Mouse (Mus musculus): ENCODE data around the gene Podnl1. TPM values are rescaled to one million over a fixed set of nuclear protein-coding genes. Genes with fewer than 3 reads are reported as not detected.

Podnl1 gene
- polyA plus RNA-seq, 1 experiment from 2014 or later, result 0.21 TPM

- Histone ChIP-seq H3K27me3 (ENCODE audit: control insufficient read depth, insufficient read depth, low read length) (no peaks in the 10 kb centered on the region), H3K9ac (ENCODE audit: low read length) (no peak overlapping the region), H3K4me2 (ENCODE audit: low read depth, low read length, severe bottlenecking) (no peak overlapping the region), H3K4me3 (ENCODE audit: low read depth, low read length) (no peak overlapping the region), H3K36me3 (ENCODE audit: control insufficient read depth, insufficient read depth, low read length) (peaks cover 9% of the 10 kb centered on the region), H3K27ac (ENCODE audit: low read depth, low read length) (no peak overlapping the region), H3K4me1 (replicated peaks; ENCODE audit: control insufficient read depth, insufficient read depth, low read length) (no peaks in the 10 kb centered on the region), H3K9me3 (ENCODE audit: control insufficient read depth, low read length) (no peaks in the 10 kb centered on the region)
- 86% methylated on average over 8 of the region's 8 CpGs for WGBS
- no peak for ATAC-seq (replicated peaks; ENCODE audit: low FRiP score)
- peak; percentile 47 for DNase-seq (ENCODE audit: low spot score)
Measured at GRCm38 (mm10) chr8:84132225-84132624, 6.4 kb downstream of the Podnl1 start.

- H3K36me3 ChIP-seq (ENCODE audit: control insufficient read depth, insufficient read depth, low read length), result peaks cover 19% of the 10 kb centered on the region
- WGBS, result 94% methylated on average over 3 of the region's 3 CpGs
- no peaks in the 10 kb centered on the region for H3K9me3 ChIP-seq (ENCODE audit: control insufficient read depth, low read length)
- no peak overlapping the region for H3K4me2 ChIP-seq (ENCODE audit: low read depth, low read length, severe bottlenecking)
- no peak overlapping the region for H3K27ac ChIP-seq (ENCODE audit: low read depth, low read length)
- H3K9ac ChIP-seq (ENCODE audit: low read length), result no peak overlapping the region
- H3K27me3 ChIP-seq (ENCODE audit: control insufficient read depth, insufficient read depth, low read length), result no peaks in the 10 kb centered on the region
- DNase-seq (ENCODE audit: low spot score) (peak; percentile 34), ATAC-seq (replicated peaks; ENCODE audit: low FRiP score) (no peak)
- H3K4me3 ChIP-seq (ENCODE audit: low read depth, low read length), result no peak overlapping the region
- no peaks in the 10 kb centered on the region for H3K4me1 ChIP-seq (replicated peaks; ENCODE audit: control insufficient read depth, insufficient read depth, low read length)
Measured at GRCm38 (mm10) chr8:84137848-84138247, 12.1 kb downstream of the Podnl1 start.

- Histone ChIP-seq H3K4me2 (ENCODE audit: low read depth, low read length, severe bottlenecking) (no peak overlapping the region), H3K36me3 (ENCODE audit: control insufficient read depth, insufficient read depth, low read length) (peaks cover 24% of the 10 kb centered on the region), H3K9ac (ENCODE audit: low read length) (no peak overlapping the region), H3K4me3 (ENCODE audit: low read depth, low read length) (no peak overlapping the region), H3K4me1 (replicated peaks; ENCODE audit: control insufficient read depth, insufficient read depth, low read length) (no peaks in the 10 kb centered on the region), H3K27me3 (ENCODE audit: control insufficient read depth, insufficient read depth, low read length) (no peaks in the 10 kb centered on the region), H3K27ac (ENCODE audit: low read depth, low read length) (no peak overlapping the region), H3K9me3 (ENCODE audit: control insufficient read depth, low read length) (no peaks in the 10 kb centered on the region)
- DNase-seq (ENCODE audit: low spot score) (peak; percentile 36), ATAC-seq (replicated peaks; ENCODE audit: low FRiP score) (no peak)
- WGBS, result 88% methylated on average over 4 of the region's 4 CpGs
Measured at GRCm38 (mm10) chr8:84140838-84141237, 15.0 kb downstream of the Podnl1 start.

GRCm38 (mm10) chr8:84144636-84145245 is 19.0 kb downstream of the Podnl1 start:
- Histone ChIP-seq H3K9ac (ENCODE audit: low read length) (no peak overlapping the region), H3K4me2 (ENCODE audit: low read depth, low read length, severe bottlenecking) (no peak overlapping the region), H3K36me3 (ENCODE audit: control insufficient read depth, insufficient read depth, low read length) (peaks cover 14% of the 10 kb centered on the region), H3K27me3 (ENCODE audit: control insufficient read depth, insufficient read depth, low read length) (no peaks in the 10 kb centered on the region), H3K4me1 (replicated peaks; ENCODE audit: control insufficient read depth, insufficient read depth, low read length) (peaks cover 9% of the 10 kb centered on the region; the same call in 1 of the 2 replicates), H3K4me3 (ENCODE audit: low read depth, low read length) (no peak overlapping the region), H3K9me3 (ENCODE audit: control insufficient read depth, low read length) (no peaks in the 10 kb centered on the region), H3K27ac (ENCODE audit: low read depth, low read length) (no peak overlapping the region)
- ATAC-seq (replicated peaks; ENCODE audit: low FRiP score) (no peak), DNase-seq (ENCODE audit: low spot score) (no peak)
- WGBS, result 96% methylated on average over 8 of the region's 8 CpGs

- 9% methylated on average over 14 of the region's 14 CpGs for WGBS
- no peaks in the 10 kb centered on the region for H3K9me3 ChIP-seq (ENCODE audit: control insufficient read depth, low read length)
- H3K9ac ChIP-seq (ENCODE audit: low read length), result peak overlapping the region; percentile 81
- H3K4me3 ChIP-seq (ENCODE audit: low read depth, low read length), result peak overlapping the region; percentile 67
- no peak for DNase-seq (ENCODE audit: low spot score)
- H3K36me3 ChIP-seq (ENCODE audit: control insufficient read depth, insufficient read depth, low read length), result peaks cover 8% of the 10 kb centered on the region
- no peaks in the 10 kb centered on the region for H3K27me3 ChIP-seq (ENCODE audit: control insufficient read depth, insufficient read depth, low read length)
- ATAC-seq (replicated peaks; ENCODE audit: low FRiP score), result peak; percentile 81
- peaks cover 9% of the 10 kb centered on the region; the same call in 1 of the 2 replicates for H3K4me1 ChIP-seq (replicated peaks; ENCODE audit: control insufficient read depth, insufficient read depth, low read length)
- H3K27ac ChIP-seq (ENCODE audit: low read depth, low read length), result no peak overlapping the region
- H3K4me2 ChIP-seq (ENCODE audit: low read depth, low read length, severe bottlenecking), result peak overlapping the region; percentile 85
Measured at GRCm38 (mm10) chr8:84147324-84147766, 21.6 kb downstream of the Podnl1 start.

GRCm38 (mm10) chr8:84147769-84148530 is 22.2 kb downstream of the Podnl1 start, which contains the start of the genes Cc2d1a and 4930432K21Rik:
Gene Cc2d1a (minus strand): TSS chr8:84147936.
Gene 4930432K21Rik (plus strand): TSS chr8:84148025.
- Histone ChIP-seq H3K9me3 (ENCODE audit: control insufficient read depth, low read length) (no peaks in the 10 kb centered on the region), H3K4me2 (ENCODE audit: low read depth, low read length, severe bottlenecking) (peak within 1 kb of the TSS; percentile 85), H3K27ac (ENCODE audit: low read depth, low read length) (no peak within 1 kb of the TSS), H3K4me3 (ENCODE audit: low read depth, low read length) (peak within 1 kb of the TSS; percentile 67), H3K9ac (ENCODE audit: low read length) (peak within 1 kb of the TSS; percentile 81), H3K36me3 (ENCODE audit: control insufficient read depth, insufficient read depth, low read length) (peaks cover 8% of the 10 kb centered on the region), H3K27me3 (ENCODE audit: control insufficient read depth, insufficient read depth, low read length) (no peaks in the 10 kb centered on the region), H3K4me1 (replicated peaks; ENCODE audit: control insufficient read depth, insufficient read depth, low read length) (peaks cover 9% of the 10 kb centered on the region; the same call in 1 of the 2 replicates)
- DNase-seq (ENCODE audit: low spot score), result peak; percentile 93
- WGBS, result 17% methylated on average over 48 of the region's 49 CpGs
- ATAC-seq (replicated peaks; ENCODE audit: low FRiP score), result peak; percentile 95

GRCm38 (mm10) chr8:84148531-84148850 is 22.7 kb downstream of the Podnl1 start:
- Histone ChIP-seq H3K4me3 (ENCODE audit: low read depth, low read length) (no peak overlapping the region), H3K4me2 (ENCODE audit: low read depth, low read length, severe bottlenecking) (peak overlapping the region; percentile 85; the same call in 1 of the 2 replicates), H3K36me3 (ENCODE audit: control insufficient read depth, insufficient read depth, low read length) (peaks cover 5% of the 10 kb centered on the region; the same call in 1 of the 2 replicates), H3K27me3 (ENCODE audit: control insufficient read depth, insufficient read depth, low read length) (no peaks in the 10 kb centered on the region), H3K27ac (ENCODE audit: low read depth, low read length) (no peak overlapping the region), H3K9ac (ENCODE audit: low read length) (no peak overlapping the region), H3K4me1 (replicated peaks; ENCODE audit: control insufficient read depth, insufficient read depth, low read length) (peaks cover 9% of the 10 kb centered on the region; the same call in 1 of the 2 replicates), H3K9me3 (ENCODE audit: control insufficient read depth, low read length) (no peaks in the 10 kb centered on the region)
- DNase-seq (ENCODE audit: low spot score) (no peak), ATAC-seq (replicated peaks; ENCODE audit: low FRiP score) (0 out of 2 replicates have a peak, but pooled peaks have one; percentile 16)
- WGBS, result 96% methylated on average over 5 of the region's 5 CpGs

- Histone ChIP-seq H3K27ac (ENCODE audit: low read depth, low read length) (no peak overlapping the region), H3K4me1 (replicated peaks; ENCODE audit: control insufficient read depth, insufficient read depth, low read length) (peaks cover 9% of the 10 kb centered on the region; the same call in 1 of the 2 replicates), H3K27me3 (ENCODE audit: control insufficient read depth, insufficient read depth, low read length) (no peaks in the 10 kb centered on the region), H3K9ac (ENCODE audit: low read length) (no peak overlapping the region), H3K4me2 (ENCODE audit: low read depth, low read length, severe bottlenecking) (no peak overlapping the region), H3K9me3 (ENCODE audit: control insufficient read depth, low read length) (no peaks in the 10 kb centered on the region), H3K36me3 (ENCODE audit: control insufficient read depth, insufficient read depth, low read length) (no peaks in the 10 kb centered on the region), H3K4me3 (ENCODE audit: low read depth, low read length) (no peak overlapping the region)
- DNase-seq (ENCODE audit: low spot score), result no peak
- WGBS, result 77% methylated on average over 3 of the region's 3 CpGs
- no peak for ATAC-seq (replicated peaks; ENCODE audit: low FRiP score)
Measured at GRCm38 (mm10) chr8:84149181-84149580, 23.4 kb downstream of the Podnl1 start.

Measured in forebrain, embryonic 11.5 days (tissue).